Mouse (Mus musculus) megakaryocyte, embryonic 14.5 days (primary cell): ENCODE measurements around the gene Syngr3.

Source experiments
- FLI1 ChIP-seq: IDR thresholded peaks from 2 replicates; pipeline ENCODE4 v1.6.1; 2012; ENCODE audit warnings: low read length, inconsistent platforms, mixed read lengths
- GATA1 ChIP-seq: IDR thresholded peaks from 3 replicates; pipeline ENCODE4 v1.6.1; 2012; ENCODE audit warnings: mixed read lengths, low read length, inconsistent platforms, borderline replicate concordance

DNA sequence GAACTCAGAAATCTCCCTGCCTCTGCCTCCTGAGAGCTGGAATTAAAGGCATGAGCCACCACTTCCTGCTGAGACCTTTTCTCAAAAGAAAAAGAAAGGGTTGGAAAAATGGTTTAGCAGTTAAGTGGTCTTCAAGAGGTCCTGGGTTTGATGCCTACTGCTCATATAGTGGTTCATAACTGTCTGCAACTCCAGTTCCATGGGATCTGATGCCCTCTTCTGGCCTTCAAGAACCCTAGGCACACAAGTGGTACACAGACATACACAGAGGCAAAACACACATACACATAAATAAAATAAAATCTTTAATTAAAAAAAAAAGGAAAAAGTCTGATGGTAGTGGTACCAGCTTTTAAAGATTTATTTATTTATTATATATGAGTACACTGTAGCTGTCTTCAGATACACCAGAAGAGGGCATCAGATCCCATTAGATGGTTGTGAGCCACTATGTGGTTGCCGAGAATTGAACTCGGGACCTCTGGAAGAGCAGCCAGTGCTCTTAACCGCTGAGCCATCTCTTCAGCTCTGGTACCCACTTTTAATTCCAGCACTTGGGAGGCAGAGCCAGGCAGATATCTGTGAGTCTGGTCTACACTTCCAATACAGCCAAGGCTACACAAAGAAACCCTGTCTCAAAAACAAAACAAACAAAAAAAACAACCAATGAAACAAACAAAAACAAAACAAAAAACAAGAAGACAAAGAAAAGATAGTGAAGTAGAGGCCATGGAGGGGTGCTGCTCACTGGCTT lies 36.1 kb upstream of the Syngr3 start:
- TF ChIP-seq GATA1 (no peak), FLI1 (no peak)
